Mouse (Mus musculus): ENCODE results near the gene Olfr450. TPM values are rescaled to one million over a fixed set of nuclear protein-coding genes. Genes with fewer than 3 reads are reported as not detected.

Gene Olfr450
- total RNA-seq (2021), result not detected
- long read RNA-seq, experiment 1, result 0 reads
- long read RNA-seq, experiment 2, result 0 reads

GRCm38 (mm10) chr6:42811639-42812038 lies at the start of gene Olfr450:
Olfr450 (plus strand) TSS chr6:42811939.
- DNase-seq, result no peak

DNA sequence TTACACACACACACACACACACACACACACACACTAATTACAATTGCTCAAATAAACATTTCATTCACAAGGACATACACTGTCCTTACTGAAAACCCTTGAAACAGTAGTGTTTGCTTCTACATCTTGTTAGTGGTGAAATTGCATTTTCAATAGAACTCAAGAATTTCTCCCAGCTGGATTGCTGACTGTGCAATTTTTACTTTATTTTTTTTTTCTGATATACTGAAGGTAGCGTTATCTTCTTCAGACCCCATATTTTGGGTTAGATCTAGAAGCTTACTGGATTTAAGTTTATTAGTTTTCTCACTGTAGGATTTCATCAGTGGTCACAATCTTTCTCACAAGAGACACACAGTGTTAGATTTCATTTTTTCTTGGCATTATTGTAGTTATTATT lies 34.7 kb upstream of the Olfr450 start:
- no peak for DNase-seq

DNA sequence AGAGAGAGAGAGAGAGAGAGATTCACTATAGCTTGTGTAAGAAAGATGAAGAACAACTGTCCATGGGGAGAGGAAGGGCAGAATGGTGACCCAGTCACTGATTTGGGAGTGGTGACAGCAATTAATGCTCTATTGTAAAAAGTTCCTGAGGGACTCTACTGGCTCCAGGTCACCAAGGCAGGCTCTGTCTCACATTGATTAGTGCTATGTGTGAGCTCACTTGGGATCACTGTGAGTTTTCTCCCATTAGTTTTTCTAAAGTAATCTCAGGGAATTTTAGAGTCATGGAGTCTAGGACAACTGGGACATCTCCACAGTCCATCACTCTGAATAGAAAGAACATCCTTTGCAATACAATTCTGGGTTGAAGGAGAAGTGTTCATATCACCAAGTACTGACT lies 26.9 kb upstream of the Olfr450 start, which contains the start of gene Olfr452:
TSS of gene Olfr452 (plus strand) at position 301 of the 400 bp plus-strand sequence.
- no peak for DNase-seq

- no peak for DNase-seq
Observed at GRCm38 (mm10) chr6:42790247-42790948, 21.3 kb upstream of the Olfr450 start.

DNA sequence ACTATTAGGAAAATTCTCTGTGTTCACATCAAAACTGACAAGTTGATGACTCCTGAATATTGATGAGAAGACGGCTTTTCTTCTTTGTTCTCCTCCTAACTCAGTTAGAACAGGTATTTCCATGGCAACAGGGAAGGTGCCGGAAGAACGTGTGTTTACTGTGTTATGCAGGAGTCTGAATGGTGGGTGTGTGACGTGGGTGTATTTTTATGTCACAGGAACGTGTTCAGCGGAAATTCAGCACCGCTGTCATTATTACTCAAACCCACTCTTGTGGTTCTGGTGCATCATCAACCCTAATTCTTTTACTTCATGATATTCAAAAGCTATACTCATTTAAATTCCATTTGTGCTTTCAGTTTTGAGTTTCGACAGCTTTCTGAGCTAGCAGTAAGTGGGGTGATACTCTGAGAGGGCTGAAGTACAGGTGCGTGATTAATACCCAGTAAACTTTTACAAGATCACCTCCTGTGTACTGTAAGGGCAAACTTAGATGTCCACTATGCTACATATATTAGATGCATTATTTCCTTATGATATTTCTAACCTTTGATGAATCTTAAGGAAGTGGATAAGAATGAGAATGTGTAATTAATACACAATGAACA lies 20.7 kb upstream of the Olfr450 start:
- no peak for DNase-seq

GRCm38 (mm10) chr6:42794982-42795381 lies 16.8 kb upstream of the Olfr450 start:
- DNase-seq, result no peak

DNA sequence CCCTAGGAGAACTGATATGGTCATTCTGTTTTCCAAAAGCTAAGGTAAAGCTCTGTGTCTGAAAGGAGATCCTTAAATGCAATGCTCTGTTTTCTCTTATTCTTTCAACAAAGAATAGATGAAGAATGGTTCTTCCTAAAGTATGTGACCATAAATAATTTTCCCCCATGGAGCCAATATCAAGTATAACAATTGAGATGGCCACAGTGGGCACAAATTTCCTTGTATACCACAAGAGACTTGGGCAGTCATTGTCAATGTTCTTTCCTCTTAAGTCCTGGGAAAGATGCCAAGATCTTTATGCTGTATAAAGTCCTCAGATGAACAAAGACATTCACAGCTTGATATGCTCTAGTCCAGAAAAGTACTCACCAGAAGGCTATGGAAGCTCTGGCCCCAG lies 22.3 kb downstream of the Olfr450 start, which contains the start of gene Olfr449:
TSS of gene Olfr449 (plus strand) at position 301 of the 400 bp plus-strand sequence.
- DNase-seq, result no peak

DNA sequence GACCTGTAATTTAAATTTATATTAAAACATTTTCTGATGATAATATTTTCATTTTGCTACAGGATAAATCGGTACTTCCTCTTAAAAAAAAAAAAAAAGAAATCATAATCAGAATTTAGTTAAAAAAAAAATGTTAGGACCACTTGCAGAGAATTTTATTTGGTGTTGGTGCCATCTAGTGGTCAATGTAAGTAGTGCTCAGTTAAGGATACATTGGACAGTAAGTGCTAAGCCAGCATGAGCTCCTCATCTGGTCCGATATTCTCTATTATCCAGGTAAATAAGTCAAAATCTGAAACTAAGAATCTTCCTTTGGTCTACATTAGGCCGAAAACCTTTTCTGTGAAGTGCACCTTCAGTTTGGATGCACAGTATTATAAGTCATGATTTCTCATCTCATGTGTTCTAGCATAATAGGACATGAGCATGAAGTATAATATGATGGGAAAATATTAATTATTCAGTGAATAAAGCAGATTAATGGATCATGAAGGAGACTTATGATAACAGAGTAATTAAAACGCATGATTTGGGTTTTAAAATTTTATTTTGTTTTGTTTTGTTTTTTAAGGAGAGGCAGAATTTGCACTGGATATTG lies 48.6 kb downstream of the Olfr450 start:
- peak; percentile 38 for DNase-seq

Other genes with a start within 250 kb of the Olfr450 start
- gene Tcaf3, start 214.2 kb upstream of the Olfr450 start, total RNA-seq (2021), result not detected
- 1 to 10 TPM; 7.8 to 8.9 TPM for gene Tcaf2, start 166.7 kb upstream of the Olfr450 start, total RNA-seq (2021)
- gene Tcaf1, start 101.9 kb upstream of the Olfr450 start, total RNA-seq (2021), result 10 to 100 TPM; 44.3 to 48.2 TPM
- not detected for gene Olfr453, start 72.6 kb upstream of the Olfr450 start, total RNA-seq (2021)
- gene Olfr38, start 55.5 kb upstream of the Olfr450 start, total RNA-seq (2021), result not detected
- not detected for gene Olfr452, start 26.8 kb upstream of the Olfr450 start, total RNA-seq (2021)
- gene Olfr449, start 22.4 kb downstream of the Olfr450 start, total RNA-seq (2021), result not detected
- gene Olfr448, start 78.5 kb downstream of the Olfr450 start, total RNA-seq (2021), result not detected
- not detected for gene Olfr447, start 96.9 kb downstream of the Olfr450 start, total RNA-seq (2021)
- not detected for gene Olfr446, start 109.4 kb downstream of the Olfr450 start, total RNA-seq (2021)
- gene Olfr444, start 137.1 kb downstream of the Olfr450 start, total RNA-seq (2021), result not detected